Mouse (Mus musculus) kidney, postnatal 0 days (tissue): ENCODE measurements around the gene Rdh5. TPM values are rescaled to one million over a fixed set of nuclear protein-coding genes. Genes with fewer than 3 reads are reported as not detected.
A peak's percentile ranks its signal among the peaks of the same experiment; 100 is the strongest.

Source experiments
- ATAC-seq: fragments of 200-750 bp; cut with Nextera tagmentation; replicated peaks from 2 replicates; pipeline ENCODE4 v1.8.0; 2017; ENCODE audit warnings: low read depth, moderate number of reproducible peaks, moderate TSS enrichment, moderate library complexity; ENCODE audit not compliant: low FRiP score
- DNase-seq: peaks from one replicate; pipeline ENCODE4 v3.0.0-alpha.2; 2016; ENCODE audit warnings: low spot score
- H3K27ac ChIP-seq: fragments of 300-500 bp; sonication (generic); 2 replicates; pipeline ENCODE4 v1.5.1; 2014; ENCODE audit warnings: mild to moderate bottlenecking
- H3K27me3 ChIP-seq: fragments of 300-500 bp; sonication (generic); 2 replicates; pipeline ENCODE4 v1.6.1; 2014; ENCODE audit warnings: low read length, mixed read lengths; ENCODE audit not compliant: insufficient read depth
- H3K36me3 ChIP-seq: fragments of 300-500 bp; sonication (generic); 2 replicates; pipeline ENCODE4 v1.6.1; 2014; ENCODE audit warnings: low read length, mixed read lengths; ENCODE audit not compliant: insufficient read depth
- H3K4me1 ChIP-seq: fragments of 300-500 bp; sonication (generic); replicated peaks from 2 replicates; pipeline ENCODE4 v1.6.1; 2014; ENCODE audit warnings: antibody characterized with exemption, low read length, mixed read lengths; ENCODE audit not compliant: insufficient read depth
- H3K4me2 ChIP-seq: fragments of 300-500 bp; sonication (generic); 2 replicates; pipeline ENCODE4 v1.6.1; 2014; ENCODE audit warnings: mild to moderate bottlenecking, low read length, moderate library complexity, mixed read lengths
- H3K4me3 ChIP-seq: fragments of 300-500 bp; sonication (generic); replicated peaks from 2 replicates; pipeline ENCODE4 v1.5.1; 2014; ENCODE audit warnings: low read depth, low read length
- H3K9ac ChIP-seq: fragments of 300-500 bp; sonication (generic); 2 replicates; pipeline ENCODE4 v1.6.1; 2014; ENCODE audit warnings: low read depth, low read length
- H3K9me3 ChIP-seq: fragments of 300-500 bp; sonication (generic); replicated peaks from 2 replicates; pipeline ENCODE4 v1.6.1; 2016; ENCODE audit warnings: low read length, inconsistent platforms, mixed read lengths
- CTCF ChIP-seq: IDR thresholded peaks from 2 replicates; pipeline ENCODE4 v1.5.1; 2016; ENCODE audit warnings: antibody characterized with exemption, low read depth, mild to moderate bottlenecking, moderate library complexity
- WGBS: fragments of 180-500 bp; shearing (Covaris S2); extraction: QIAGEN DNeasy Blood & Tissue Kit; methylation state at CpG from one replicate; pipeline ENCODE4 v1.1.7; 2014; 5-methylcytosine and 5-hydroxymethylcytosine counted together
- polyA plus RNA-seq: library from polyadenylated mRNA; unstranded; fragments of >200 nt; fragmentation: Nextera tagmentation; extraction: Ambion mirVana; gene quantifications from 2 replicates; pipeline ENCODE4 v1.2.1, GENCODE M21; 2015

Gene Rdh5
- polyA plus RNA-seq, 1 experiment from 2014 or later = 12.9 TPM

DNA sequence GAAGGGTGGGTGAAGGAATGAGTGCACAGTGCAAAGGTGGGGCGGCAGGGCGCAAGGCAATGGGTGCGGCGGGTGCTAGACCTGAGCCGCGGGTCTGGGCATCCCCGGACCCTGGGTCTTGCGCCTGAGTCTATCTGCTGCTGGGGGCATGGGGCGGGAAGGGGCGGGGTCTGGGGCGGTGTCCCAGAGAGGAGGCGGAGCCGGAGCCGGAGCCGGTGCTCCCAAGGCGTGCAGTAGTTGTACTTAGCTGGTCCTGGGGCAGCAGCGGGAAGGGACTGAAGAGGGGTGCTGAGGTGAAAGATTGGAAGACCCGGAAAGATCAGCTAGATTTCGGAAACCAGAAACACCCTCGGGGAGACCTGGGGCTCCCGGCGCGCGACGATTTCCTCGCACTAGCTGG is 10.9 kb upstream of the Rdh5 start, which contains the start of gene Itga7:
Gene Itga7 (plus strand): TSS at position 245 of the 400 bp plus-strand sequence.
- Histone ChIP-seq H3K4me3 (peak within 1 kb of the TSS; percentile 35), H3K9me3 (no peaks in the 10 kb centered on the region), H3K4me1 (peaks cover 4% of the 10 kb centered on the region; the same call in 1 of the 2 replicates), H3K9ac (peak within 1 kb of the TSS; percentile 36; the same call in 1 of the 2 replicates), H3K36me3 (no peaks in the 10 kb centered on the region), H3K27ac (no peak within 1 kb of the TSS), H3K4me2 (peak within 1 kb of the TSS; percentile 71), H3K27me3 (peaks cover 29% of the 10 kb centered on the region)
- peak; percentile 67 for ATAC-seq
- under 1% methylated on average over 26 of the region's 26 CpGs for WGBS
- no peak for TF ChIP-seq CTCF
- DNase-seq = peak; percentile 55

DNA sequence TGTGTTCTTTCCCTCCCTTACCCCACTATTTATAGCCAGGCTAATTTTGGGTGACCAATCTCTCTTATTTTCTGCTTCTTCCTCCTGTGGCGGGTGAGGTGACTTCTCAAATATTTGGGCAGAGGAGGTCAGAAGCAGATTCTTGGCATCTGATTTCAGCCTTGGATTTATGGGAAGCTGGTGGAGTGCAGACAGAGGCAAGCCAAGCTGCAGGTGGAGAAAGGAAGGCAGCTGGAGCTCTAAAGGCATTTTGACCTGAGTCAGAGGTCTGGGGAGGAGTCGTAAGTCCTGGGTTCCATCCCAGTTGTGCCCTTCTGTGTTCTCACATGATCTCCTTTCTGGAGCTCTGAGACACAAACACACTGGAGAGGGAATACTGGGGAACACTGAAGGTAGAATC is 8.8 kb upstream of the Rdh5 start:
- 12% methylated on average over 2 of the region's 2 CpGs for WGBS
- no peak for ATAC-seq
- Histone ChIP-seq H3K4me1 (peaks cover 4% of the 10 kb centered on the region; the same call in 1 of the 2 replicates), H3K36me3 (no peaks in the 10 kb centered on the region), H3K9ac (no peak overlapping the region), H3K27ac (no peak overlapping the region), H3K4me3 (no peak overlapping the region), H3K9me3 (no peaks in the 10 kb centered on the region), H3K27me3 (peaks cover 29% of the 10 kb centered on the region), H3K4me2 (no peak overlapping the region)
- TF ChIP-seq CTCF = no peak
- DNase-seq = no peak

DNA sequence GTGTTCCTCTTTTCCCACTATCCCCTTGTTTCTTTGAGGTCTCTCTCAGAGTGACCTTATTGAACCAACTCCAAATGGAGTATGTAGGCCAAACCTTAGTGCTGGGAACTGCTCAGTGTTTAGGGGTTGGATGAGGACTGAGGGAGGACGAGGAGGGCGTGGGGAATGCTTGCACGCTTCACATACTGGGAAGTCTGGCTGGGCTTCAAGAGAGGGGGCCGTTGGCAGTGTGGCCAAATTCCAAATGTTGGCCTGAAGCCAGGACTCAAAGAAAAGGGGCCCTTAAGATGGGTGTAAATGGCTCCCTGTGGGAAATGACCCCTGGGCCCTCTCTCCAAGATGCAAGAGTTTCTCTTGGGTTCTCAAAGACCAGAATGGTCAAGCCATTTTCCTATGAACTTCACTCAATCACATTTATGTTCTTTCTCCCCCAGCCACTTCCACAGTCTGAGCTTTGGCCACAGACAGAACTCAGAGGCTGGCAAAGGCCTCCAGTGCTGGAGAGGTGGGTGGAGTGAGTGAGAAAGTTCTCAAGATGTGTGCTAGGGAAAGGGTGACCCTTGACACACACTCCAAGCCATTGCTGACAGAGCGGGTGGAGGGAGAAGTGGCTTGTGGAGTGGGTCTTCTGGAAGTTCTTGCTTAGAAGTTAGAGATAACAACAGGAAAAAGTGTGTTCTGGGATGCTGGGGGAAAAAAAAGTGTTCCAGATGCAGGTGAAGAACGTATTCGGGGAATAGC is 7.1 kb upstream of the Rdh5 start:
- no peak for TF ChIP-seq CTCF
- ATAC-seq (no peak), DNase-seq (no peak)
- H3K36me3 ChIP-seq = no peaks in the 10 kb centered on the region
- H3K4me3 ChIP-seq = no peak overlapping the region
- peaks cover 4% of the 10 kb centered on the region; the same call in 1 of the 2 replicates for H3K4me1 ChIP-seq
- no peak overlapping the region for H3K4me2 ChIP-seq
- 58% methylated on average over 7 of the region's 7 CpGs for WGBS
- H3K9ac ChIP-seq = no peak overlapping the region
- no peak overlapping the region for H3K27ac ChIP-seq
- no peaks in the 10 kb centered on the region for H3K9me3 ChIP-seq
- H3K27me3 ChIP-seq = peaks cover 23% of the 10 kb centered on the region

DNA sequence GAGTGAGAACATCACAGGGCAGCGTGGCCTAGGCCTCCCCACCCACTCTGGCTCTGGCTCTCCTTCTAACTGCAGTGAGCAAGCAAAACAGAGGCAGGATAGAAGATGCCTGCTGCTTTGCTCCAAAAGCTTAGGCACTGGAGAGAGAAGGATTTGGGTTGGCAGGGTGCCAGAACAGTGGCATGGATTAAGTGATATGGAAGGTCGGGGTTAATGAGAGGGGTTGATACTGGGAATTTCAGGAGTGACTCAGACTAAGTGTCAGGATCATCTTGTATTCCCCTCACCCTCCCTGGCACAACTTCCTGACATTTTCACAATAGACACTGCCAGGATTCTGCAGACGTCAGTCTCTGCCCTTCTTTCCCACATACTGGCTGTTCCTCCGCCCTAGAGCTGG is 5.7 kb upstream of the Rdh5 start:
- H3K36me3 ChIP-seq = no peaks in the 10 kb centered on the region
- H3K4me3 ChIP-seq = no peak overlapping the region
- H3K27me3 ChIP-seq = peaks cover 9% of the 10 kb centered on the region
- H3K4me2 ChIP-seq = no peak overlapping the region
- H3K9ac ChIP-seq = no peak overlapping the region
- DNase-seq (no peak), ATAC-seq (no peak)
- peaks cover 3% of the 10 kb centered on the region for H3K4me1 ChIP-seq
- H3K27ac ChIP-seq = no peak overlapping the region
- no peak for TF ChIP-seq CTCF
- WGBS = 38% methylated on average over 4 of the region's 4 CpGs
- H3K9me3 ChIP-seq = no peaks in the 10 kb centered on the region

DNA sequence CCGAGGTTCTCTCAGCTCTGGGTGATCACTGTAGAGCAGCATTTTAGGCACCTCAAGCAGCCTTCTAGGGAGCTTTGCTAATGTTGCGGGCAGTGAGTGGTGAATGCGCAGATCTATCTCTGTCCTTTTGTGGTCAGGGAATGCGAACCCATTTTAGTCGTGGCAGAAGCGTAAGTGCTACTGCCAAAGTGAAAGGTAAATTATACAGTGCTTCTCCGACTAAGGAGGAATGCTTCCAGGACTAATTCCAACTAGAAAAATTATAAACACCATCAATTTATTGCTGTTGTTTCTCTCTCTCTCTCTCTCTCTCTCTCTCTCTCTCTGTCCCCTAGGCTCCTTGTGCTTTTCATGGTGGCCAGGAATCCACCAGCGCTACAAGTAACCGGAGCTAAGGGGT is 1.2 kb upstream of the Rdh5 start, which contains the start of gene Bloc1s1:
Gene Bloc1s1 (minus strand): TSS at position 101 of the 400 bp plus-strand sequence.
- Histone ChIP-seq H3K4me3 (peak within 1 kb of the TSS; percentile 65), H3K9ac (peak within 1 kb of the TSS; percentile 75), H3K27me3 (no peaks in the 10 kb centered on the region), H3K4me1 (peaks cover 31% of the 10 kb centered on the region), H3K9me3 (no peaks in the 10 kb centered on the region), H3K27ac (peak within 1 kb of the TSS; percentile 95), H3K4me2 (peak within 1 kb of the TSS; percentile 59), H3K36me3 (no peaks in the 10 kb centered on the region)
- TF ChIP-seq CTCF = no peak
- ATAC-seq (no peak), DNase-seq (no peak)
- WGBS = 58% methylated on average over 9 of the region's 9 CpGs

- no peaks in the 10 kb centered on the region for H3K9me3 ChIP-seq
- no peaks in the 10 kb centered on the region for H3K36me3 ChIP-seq
- WGBS = under 1% methylated on average over 42 of the region's 42 CpGs
- peak overlapping the region; percentile 95 for H3K27ac ChIP-seq
- H3K9ac ChIP-seq = peak overlapping the region; percentile 75
- peak; percentile 95 for ATAC-seq
- no peaks in the 10 kb centered on the region for H3K27me3 ChIP-seq
- H3K4me3 ChIP-seq = peak overlapping the region; percentile 65
- peak; percentile 93 for DNase-seq
- H3K4me2 ChIP-seq = peak overlapping the region; percentile 59
- peak; percentile 65 for TF ChIP-seq CTCF
- peaks cover 31% of the 10 kb centered on the region for H3K4me1 ChIP-seq
These were observed 464 bp upstream of the Rdh5 start for GRCm38 (mm10) chr10:128923013-128923691.
